Mouse (Mus musculus): ENCODE measurements around the gene Ndst2.

GRCm38 (mm10) chr14:20765642-20766258, 31.4 kb upstream of the Ndst2 start:
- TF ChIP-seq CTCF (IDR thresholded peaks at IDR 0.05; ENCODE audit: low read depth) (peak; percentile 98), EP300 (IDR thresholded peaks at IDR 0.05; ENCODE audit: low read depth) (no peak)

Measured in liver, embryonic 14.5 days (tissue).